Mouse (Mus musculus) spleen, postnatal 0 days (tissue): ENCODE data around the gene Kcnk10. TPM values are rescaled to one million over a fixed set of nuclear protein-coding genes. Genes with fewer than 3 reads are reported as not detected.

ENCODE experiments used
- polyA plus RNA-seq: library from polyadenylated mRNA; unstranded; fragments of >200 nt; fragmentation: Nextera tagmentation; extraction: Ambion mirVana; gene quantifications from 2 replicates; pipeline ENCODE4 v1.2.1, GENCODE M21; 2015

Kcnk10 gene
- polyA plus RNA-seq = not detected in 2 replicates

DNA sequence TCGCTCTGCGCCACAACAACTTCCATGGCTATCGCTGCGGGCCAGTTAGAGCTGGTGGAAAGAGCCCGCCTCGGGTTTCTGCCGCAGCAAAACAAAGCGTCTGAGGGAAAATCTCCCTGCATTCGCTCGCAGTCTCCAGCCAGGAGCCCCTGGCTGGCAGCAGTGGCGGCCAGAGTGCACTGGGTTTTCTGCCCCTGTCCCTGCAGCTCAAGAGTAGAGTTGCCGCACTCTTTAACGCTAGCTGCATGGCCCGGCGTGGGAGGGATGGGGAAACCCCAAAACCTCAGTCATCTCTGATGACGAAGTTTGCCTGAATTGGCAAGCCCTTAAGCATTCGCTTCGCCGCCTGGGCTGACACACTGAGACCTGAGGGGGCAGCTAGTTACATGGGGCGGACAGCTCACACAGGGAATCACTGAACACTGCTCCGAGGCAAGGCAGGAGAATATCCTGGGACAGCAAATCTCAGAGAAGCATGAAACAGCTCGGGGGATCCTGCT, at the start of gene Kcnk10:
Gene Kcnk10, minus strand, starts transcription at position 450 of the 500 bp plus-strand sequence.

DNA sequence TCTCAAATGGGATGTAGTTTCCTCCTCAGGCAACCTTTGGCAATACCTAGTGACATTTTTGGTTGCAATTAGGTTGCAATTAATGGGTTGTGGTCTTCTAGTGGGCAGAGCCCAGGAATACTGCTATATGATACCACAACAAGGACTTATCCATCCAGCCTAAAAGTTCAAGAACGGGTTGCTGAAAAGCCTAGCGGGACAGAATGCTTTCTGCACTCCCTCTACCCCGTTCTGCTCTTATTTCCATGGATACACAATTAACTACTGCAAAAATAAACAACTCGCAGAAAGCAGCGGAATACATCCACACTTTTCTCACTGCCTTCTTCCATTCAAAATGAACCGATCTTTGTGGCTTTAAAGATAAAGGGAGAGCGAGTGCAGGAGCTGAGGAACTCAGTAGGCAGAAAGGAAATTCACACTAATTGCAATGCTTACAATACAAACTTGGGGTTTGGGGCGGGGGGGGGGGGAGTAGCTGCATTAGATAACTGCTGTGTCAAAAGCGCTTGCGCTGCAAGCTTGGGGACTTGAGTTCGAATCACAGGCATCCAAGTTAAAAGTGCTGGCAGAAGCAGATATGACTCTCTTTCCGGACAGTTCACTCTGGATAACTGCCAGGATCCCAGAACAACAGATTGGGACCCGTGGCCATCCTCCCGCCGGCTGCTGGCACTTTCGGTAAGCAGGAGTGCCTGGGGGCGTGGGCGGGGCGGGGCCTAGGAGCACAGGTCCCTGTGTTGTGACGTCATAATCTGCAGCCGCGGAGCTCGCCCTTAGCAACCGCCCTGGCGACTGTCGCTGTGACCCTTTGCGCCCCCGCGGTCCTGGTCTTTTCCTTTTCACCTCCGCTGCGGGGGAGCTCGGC, 49.5 kb upstream of the Kcnk10 start, which contains the start of gene Spata7:
Gene Spata7, plus strand, starts transcription at position 766 of the 868 bp plus-strand sequence.

Other genes starting within 250 kb of the Kcnk10 start
- gene Spata7, start 49.8 kb upstream of the Kcnk10 start, polyA plus RNA-seq = 4.3 and 5.3 TPM in 2 replicates
- 2.2 and 2.3 TPM in 2 replicates for gene Ptpn21, start 159.1 kb upstream of the Kcnk10 start, polyA plus RNA-seq
- gene Zc3h14, start 168.7 kb upstream of the Kcnk10 start, polyA plus RNA-seq = 38.0 and 40.8 TPM in 2 replicates